Comparison of ENCODE assay signal across 28 mouse cellular contexts in genomic region chr3:80852912-80853507, GRCm38 (mm10). TPM values are rescaled to one million over a fixed set of nuclear protein-coding genes. Genes with fewer than 3 reads are reported as not detected.
"Had no signal": no experiment of that assay in that cellular context is flagged by ENCODE, and none has a peak within 500 bp of the region (broad histone marks: within the 10 kb centered on the region; RNA-seq: fewer than 3 reads in every experiment).

No protein-coding gene starts in this region.

- DNase-seq: cerebellum, adult 2 months; cerebellum, adult 8-10 months; cerebellum, adult 9-10 months; cerebellum, adult 9-11 months; cerebellum, postnatal 10 days; cerebellum, postnatal 14 days; cerebellum, postnatal 25 days; cerebellum, postnatal 36 days; embryo, embryonic 11 days; forebrain, postnatal 0 days; gastrocnemius, adult 2 months; gastrocnemius, postnatal 10 days; gastrocnemius, postnatal 14 days; gastrocnemius, postnatal 25 days; gastrocnemius, postnatal 36 days; heart, adult 11 months; heart, adult 18-20 months had no signal

- H3K36me3 ChIP-seq: embryonic facial prominence, embryonic 10.5 days; embryonic facial prominence, embryonic 13.5 days; embryonic facial prominence, embryonic 15.5 days; forebrain, embryonic 10.5 days; forebrain, embryonic 12.5 days; forebrain, embryonic 15.5 days had no signal

- H3K9ac ChIP-seq: embryonic facial prominence, embryonic 12.5 days; embryonic facial prominence, embryonic 13.5 days; embryonic facial prominence, embryonic 15.5 days; forebrain, embryonic 12.5 days; forebrain, embryonic 13.5 days; forebrain, embryonic 15.5 days; forebrain, postnatal 0 days had no signal

- H3K27me3 ChIP-seq: embryonic facial prominence, embryonic 12.5 days; embryonic facial prominence, embryonic 13.5 days; embryonic facial prominence, embryonic 15.5 days; forebrain, embryonic 12.5 days; forebrain, embryonic 13.5 days; forebrain, embryonic 15.5 days had no signal

- H3K4me2 ChIP-seq: embryonic facial prominence, embryonic 12.5 days; embryonic facial prominence, embryonic 13.5 days; embryonic facial prominence, embryonic 15.5 days; forebrain, embryonic 12.5 days; forebrain, embryonic 13.5 days; forebrain, embryonic 15.5 days had no signal

- H3K27ac ChIP-seq: embryonic facial prominence, embryonic 10.5 days; embryonic facial prominence, embryonic 12.5 days; embryonic facial prominence, embryonic 13.5 days; embryonic facial prominence, embryonic 15.5 days; forebrain, embryonic 10.5 days; forebrain, embryonic 12.5 days; forebrain, embryonic 13.5 days; forebrain, embryonic 15.5 days; gastrocnemius, adult 2 months had no signal

- H3K9me3 ChIP-seq: embryonic facial prominence, embryonic 10.5 days; embryonic facial prominence, embryonic 12.5 days; embryonic facial prominence, embryonic 13.5 days; embryonic facial prominence, embryonic 15.5 days; forebrain, embryonic 10.5 days; forebrain, embryonic 12.5 days; forebrain, embryonic 13.5 days; forebrain, embryonic 15.5 days had no signal

- H3K4me1 ChIP-seq: embryonic facial prominence, embryonic 10.5 days; embryonic facial prominence, embryonic 12.5 days; embryonic facial prominence, embryonic 13.5 days; embryonic facial prominence, embryonic 15.5 days; forebrain, embryonic 10.5 days; forebrain, embryonic 12.5 days; forebrain, embryonic 13.5 days; forebrain, embryonic 15.5 days had no signal

- ATAC-seq: forebrain, embryonic 13.5 days; forebrain, embryonic 14.5 days; forebrain, embryonic 15.5 days; forebrain, embryonic 16.5 days; forebrain, postnatal 0 days had no signal

- H3K4me3 ChIP-seq: embryonic facial prominence, embryonic 10.5 days; embryonic facial prominence, embryonic 12.5 days; embryonic facial prominence, embryonic 13.5 days; embryonic facial prominence, embryonic 15.5 days; erythroblast, embryonic 14.5 days; forebrain, embryonic 10.5 days; forebrain, embryonic 12.5 days; forebrain, embryonic 13.5 days; forebrain, embryonic 15.5 days; gastrocnemius, adult 2 months had no signal

RNA-seq across cellular contexts. Expression of gene Gria2, which starts 50.4 kb away (rescaled TPM):
- polyA plus RNA-seq: erythroblast, embryonic 14.5 days had no signal
